Mouse (Mus musculus) kidney, adult 2 months (tissue): ENCODE measurements around the gene Tfpi.

Experiments used
- CTCF ChIP-seq: fragments of 200-500 bp; conservative IDR thresholded peaks from 2 replicates; pipeline ENCODE4 v1.5.1; 2011; ENCODE audit warnings: low read depth, mild to moderate bottlenecking, control low read depth, low read length, moderate library complexity, mixed read lengths; ENCODE audit not compliant: insufficient read depth, insufficient read length
- POLR2A ChIP-seq: fragments of 200-500 bp; IDR thresholded peaks from one replicate; pipeline ENCODE4 v1.6.1; 2011; ENCODE audit warnings: low read depth, low read length, control low read depth

GRCm38 (mm10) chr2:84457221-84457620 lies 19.4 kb downstream of the Tfpi start:
- TF ChIP-seq CTCF (no peak), POLR2A (no peak)
